Mouse (Mus musculus) cerebellum, adult (tissue): ENCODE data around the gene Adgrl1.

Source experiments
- ATAC-seq: cut with Nextera tagmentation; 2 replicates; pipeline ENCODE4 v1.9.2; 2017; ENCODE audit warnings: mild to moderate bottlenecking, moderate library complexity, mixed read lengths; ENCODE audit not compliant: insufficient number of reproducible peaks, low FRiP score, low TSS enrichment

Gene Adgrl1

GRCm38 (mm10) chr8:83900957-83901270 lies 1.0 kb downstream of the Adgrl1 start:
- ATAC-seq: no peak

DNA sequence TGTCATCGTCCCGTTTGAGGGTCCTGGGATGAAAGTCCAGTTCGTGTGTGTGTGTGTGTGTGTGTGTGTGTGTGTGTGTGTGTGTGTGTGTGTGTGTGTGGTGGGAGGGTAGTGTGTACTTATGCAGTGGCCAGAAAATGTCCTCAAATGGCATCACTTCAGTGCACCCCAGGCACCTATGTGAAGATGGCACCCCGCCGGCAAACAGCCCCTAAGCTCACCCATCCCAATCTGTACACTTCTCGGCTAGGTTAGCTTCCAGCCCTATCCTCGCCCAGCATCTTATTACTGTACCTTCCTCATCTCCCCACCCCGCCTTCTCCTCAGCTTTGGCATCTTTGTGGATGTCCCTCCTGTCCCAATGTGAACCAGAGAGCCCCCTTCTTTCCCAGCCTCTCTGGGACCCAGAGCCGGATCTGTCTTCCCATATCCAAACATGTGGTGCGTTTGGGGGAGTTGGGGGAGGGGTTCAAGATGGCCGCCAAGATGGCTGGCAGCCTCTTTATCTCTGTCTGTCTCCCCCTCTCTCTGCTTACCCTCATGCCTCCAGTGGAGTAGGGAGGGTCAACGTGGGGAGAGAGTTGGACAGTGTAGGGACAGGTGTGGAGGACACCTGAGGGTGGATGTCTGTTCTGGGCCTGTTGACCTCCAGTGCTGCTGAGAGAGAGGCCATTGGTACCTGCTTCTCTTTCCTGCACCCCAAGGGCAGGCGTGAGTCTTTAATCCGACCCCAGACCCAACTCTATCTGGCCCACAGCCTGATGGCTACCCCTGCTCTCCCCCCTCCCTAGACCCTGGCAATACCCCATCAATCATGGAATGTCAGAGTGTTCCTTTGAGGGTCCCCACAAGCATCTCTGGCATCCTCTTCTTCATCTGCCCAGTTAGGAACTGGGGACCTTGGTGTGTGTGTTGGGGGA lies 1.9 kb downstream of the Adgrl1 start:
- ATAC-seq: no peak

DNA sequence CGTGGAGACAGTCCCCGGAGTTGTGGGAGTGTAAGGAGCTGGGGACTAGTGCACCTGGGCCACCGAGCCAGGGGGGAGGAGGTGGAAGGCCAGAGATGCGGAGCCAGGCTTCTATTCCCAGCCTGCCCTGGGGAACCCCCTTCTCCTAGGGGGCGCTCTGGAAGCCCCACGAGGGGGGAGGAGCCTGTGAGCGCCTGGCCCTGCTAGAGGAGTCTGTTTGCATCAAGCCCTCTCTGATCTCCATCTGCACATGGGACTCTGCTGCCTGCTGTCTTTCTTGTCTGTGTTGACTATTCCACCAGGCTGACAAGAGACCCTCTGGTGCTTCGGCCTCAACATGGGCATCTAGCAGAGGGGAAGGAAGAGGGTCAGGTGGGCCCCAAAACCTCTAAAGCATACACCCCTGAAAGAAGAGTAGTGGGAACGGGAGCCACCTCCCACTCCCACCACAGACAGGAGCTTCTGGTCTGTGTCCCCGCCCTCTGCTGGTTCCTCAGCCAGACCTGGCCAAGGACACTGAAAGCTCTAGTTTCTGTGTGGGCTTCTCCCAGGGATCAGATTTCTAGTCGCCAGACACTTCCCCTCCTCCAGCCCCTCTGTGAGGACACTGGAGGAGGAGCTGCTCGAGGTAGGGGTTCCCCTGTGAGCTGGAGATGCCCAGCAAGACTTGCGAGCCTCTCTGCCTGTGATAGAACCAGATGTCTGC lies 3.2 kb downstream of the Adgrl1 start:
- ATAC-seq: no peak

DNA sequence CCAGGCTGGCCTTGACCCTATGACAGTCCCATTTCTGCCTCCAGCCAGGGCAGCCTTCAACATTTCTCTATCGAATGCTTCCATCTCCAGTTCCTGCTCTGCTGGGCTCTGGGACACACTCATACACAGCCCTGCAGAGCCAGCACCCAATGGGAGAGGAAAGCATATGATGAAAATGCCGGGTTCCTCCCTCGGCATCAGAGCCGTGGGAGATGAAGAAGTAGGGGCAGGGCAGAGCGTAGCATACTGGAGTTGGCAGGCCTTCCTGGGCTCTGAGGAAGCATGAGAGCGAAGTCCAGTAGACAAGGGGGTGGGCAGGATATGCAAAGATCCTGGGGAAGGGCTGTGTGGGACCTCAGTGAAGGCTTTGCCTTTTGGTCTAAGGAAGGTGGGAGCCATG lies 8.7 kb downstream of the Adgrl1 start:
- no peak for ATAC-seq

GRCm38 (mm10) chr8:83909311-83909710 lies 9.4 kb downstream of the Adgrl1 start:
- ATAC-seq: no peak

- ATAC-seq: no peak
Observed at GRCm38 (mm10) chr8:83911809-83912731, 12.2 kb downstream of the Adgrl1 start.

DNA sequence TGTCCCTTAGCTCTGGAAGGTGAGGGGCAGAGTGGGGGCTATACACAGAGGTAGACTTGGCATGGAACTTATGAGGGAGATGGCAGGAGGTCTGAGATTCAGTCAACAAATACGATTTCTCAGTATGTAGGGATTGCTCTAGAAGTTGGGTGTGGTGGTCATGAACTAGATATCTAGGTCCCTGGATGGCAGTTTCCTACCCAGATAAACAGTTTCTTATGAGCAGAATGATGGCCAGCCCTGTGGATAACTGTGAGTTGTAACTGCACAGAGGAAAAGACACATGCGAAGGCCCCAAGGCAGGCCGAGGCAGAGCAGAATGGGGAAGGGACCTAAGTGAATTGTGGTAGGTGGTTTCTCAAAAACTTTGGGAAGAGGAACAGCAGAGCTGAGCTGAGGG lies 14.3 kb downstream of the Adgrl1 start:
- no peak for ATAC-seq

DNA sequence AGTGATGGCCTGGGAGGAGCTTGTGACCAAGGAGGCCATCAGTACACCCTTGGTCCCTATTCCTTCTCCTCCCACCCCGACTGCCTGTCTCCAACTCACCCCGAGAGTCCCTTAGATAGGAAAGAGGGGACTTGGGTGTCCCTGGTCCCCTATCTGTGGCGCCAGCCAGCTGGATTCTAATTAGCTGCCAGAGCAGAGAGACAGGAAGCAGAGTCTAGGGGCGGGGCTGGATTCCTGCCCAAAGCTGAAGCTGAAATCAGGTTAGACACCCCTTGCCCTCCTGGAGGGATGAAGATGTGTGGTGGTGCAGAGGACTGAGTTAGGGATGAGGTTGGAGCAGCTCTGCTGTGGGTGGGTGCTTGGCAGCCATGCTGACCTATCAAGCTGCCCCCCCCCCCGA lies 15.0 kb downstream of the Adgrl1 start:
- no peak for ATAC-seq

DNA sequence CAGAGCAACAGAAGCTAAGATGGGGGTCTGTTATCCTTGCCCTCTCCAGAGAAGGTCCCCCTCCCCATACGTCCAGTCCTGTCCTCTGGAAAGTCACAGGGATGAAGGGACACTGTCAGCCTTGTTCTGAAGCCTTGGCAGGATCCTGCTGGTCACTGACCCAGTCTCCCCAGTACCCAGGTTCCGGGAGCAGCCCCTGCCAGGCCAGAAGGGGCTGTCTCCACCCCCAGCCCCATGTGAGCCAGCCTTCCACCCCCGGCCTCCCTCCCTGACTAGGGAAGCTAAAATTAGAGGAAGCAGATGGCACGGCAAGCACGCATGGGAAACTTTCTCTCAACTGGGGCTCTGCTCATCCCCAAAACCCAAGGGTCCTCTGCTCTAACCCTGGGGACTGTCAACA lies 16.1 kb downstream of the Adgrl1 start:
- ATAC-seq: peak; percentile 36; the same call in 1 of the 2 replicates

GRCm38 (mm10) chr8:83917566-83917965 lies 17.7 kb downstream of the Adgrl1 start:
- no peak for ATAC-seq

DNA sequence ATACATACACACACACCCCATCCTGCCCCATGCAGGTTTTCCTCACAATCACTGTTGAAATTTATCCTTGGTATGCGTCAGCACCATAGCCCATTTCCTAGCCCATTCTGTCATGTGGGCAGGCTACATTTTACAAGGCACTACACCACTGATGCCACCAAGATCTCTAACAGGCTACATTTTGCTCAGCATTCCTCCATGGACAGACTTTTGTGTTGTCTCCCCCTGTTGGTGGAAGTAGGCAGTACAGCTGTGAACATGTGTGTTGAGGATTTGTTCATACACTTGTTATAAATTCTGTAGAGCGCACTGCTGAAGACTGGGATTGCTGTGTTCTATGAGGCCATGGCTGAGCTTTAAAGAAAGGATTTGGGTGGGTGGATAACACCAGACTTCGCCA lies 21.7 kb downstream of the Adgrl1 start:
- peak; percentile 42; the same call in 1 of the 2 replicates for ATAC-seq

- no peak for ATAC-seq
Observed at GRCm38 (mm10) chr8:83922727-83923126, 22.8 kb downstream of the Adgrl1 start.

- ATAC-seq: no peak
Observed at GRCm38 (mm10) chr8:83924585-83924984, 24.7 kb downstream of the Adgrl1 start.

DNA sequence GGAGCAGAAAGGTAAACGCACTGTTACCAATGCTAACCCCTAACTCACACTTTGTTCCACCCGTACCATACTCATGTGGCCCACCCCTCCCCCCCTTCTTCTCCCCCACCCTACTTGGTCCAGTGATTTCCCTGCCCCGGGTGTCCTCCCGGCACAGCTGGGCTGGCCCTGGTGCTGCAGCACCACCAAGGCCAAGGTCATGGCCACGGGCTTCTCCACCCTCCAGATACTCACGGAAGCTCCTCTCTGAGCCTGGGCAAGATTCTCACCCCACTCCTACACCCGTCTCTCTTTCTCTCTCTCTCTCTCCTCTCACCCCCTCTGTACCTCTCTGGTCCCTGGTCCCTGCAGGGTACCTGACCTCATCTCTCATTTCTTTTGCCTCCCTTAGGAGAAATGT lies 26.4 kb downstream of the Adgrl1 start:
- no peak for ATAC-seq

DNA sequence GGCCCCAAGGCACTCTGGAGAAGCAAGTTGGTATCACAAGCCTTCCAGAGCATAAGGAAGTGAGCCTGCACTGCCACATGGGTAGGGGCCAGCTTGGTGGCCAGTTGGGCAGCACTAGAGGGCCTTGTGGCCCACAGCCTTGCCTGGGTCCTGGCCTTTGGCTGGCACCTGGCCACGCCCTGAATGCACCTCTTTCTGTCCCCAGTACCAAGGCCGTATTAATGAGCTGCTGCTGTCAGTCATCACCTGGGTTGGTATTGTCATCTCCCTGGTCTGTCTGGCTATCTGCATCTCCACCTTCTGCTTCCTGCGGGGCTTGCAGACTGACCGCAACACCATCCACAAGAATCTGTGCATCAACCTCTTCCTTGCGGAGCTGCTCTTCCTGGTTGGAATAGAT lies 34.3 kb downstream of the Adgrl1 start:
- ATAC-seq: no peak

- ATAC-seq: no peak
Observed at GRCm38 (mm10) chr8:83934994-83935393, 35.1 kb downstream of the Adgrl1 start.

- no peak for ATAC-seq
Observed at GRCm38 (mm10) chr8:83935435-83935834, 35.5 kb downstream of the Adgrl1 start.

DNA sequence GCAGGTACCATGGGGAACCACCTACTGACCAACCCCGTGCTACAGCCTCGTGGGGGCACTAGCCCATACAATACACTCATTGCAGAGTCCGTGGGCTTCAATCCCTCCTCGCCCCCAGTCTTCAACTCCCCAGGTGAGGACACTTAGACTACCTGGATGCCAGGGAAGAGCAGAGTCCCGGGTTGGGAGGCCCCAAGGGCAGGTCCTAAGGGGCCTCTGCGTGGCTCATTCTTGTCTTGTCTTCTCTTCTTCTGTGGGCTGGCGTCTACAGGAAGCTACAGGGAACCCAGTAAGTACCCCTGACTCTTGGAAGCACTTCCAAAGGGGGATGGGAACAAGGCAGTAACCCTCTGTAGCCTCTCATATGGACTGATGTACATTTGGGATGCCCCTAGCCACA lies 37.7 kb downstream of the Adgrl1 start:
- no peak for ATAC-seq

DNA sequence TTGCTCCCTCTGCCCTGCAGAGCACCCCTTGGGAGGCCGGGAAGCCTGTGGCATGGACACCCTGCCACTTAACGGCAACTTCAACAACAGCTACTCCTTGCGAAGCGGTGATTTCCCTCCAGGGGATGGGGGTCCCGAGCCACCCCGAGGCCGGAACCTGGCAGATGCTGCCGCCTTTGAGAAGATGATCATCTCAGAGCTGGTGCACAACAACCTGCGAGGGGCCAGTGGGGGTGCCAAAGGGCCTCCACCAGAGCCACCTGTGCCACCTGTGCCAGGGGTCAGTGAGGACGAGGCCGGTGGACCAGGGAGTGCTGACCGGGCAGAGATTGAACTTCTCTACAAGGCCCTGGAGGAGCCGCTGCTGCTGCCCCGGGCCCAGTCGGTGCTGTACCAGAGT lies 38.4 kb downstream of the Adgrl1 start:
- ATAC-seq: no peak

- no peak for ATAC-seq
Observed at GRCm38 (mm10) chr8:83941066-83941677, 41.3 kb downstream of the Adgrl1 start.
